Mouse (Mus musculus): ENCODE measurements around the gene Tmem108.

The Tmem108 gene

GRCm38 (mm10) chr9:103590801-103591200 lies 170.8 kb downstream of the Tmem108 start:
- DNase-seq (ENCODE audit: low spot score in 2 of 2): no peak

DNA sequence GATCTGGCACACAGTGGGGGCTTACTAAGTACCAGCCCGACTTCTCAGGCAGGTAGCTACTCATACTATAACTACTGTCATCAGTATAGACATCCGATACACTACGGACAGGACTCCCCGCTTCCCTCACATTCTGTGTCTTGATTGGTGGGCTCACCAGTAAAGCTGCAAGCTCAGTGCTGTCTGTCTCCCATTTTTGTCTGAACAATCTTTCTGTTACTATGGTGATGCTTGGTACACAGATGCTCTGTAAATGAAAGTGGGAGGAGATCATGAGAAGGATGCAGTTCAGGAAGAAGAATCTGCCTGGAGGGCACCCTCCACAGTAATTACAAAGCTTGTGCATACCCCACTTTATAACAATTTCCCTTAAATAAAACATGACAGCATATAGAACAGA lies 176.8 kb downstream of the Tmem108 start:
- no peak for DNase-seq (ENCODE audit: low spot score in 2 of 2)

- no peak for DNase-seq (ENCODE audit: low spot score in 2 of 2)
Observed at GRCm38 (mm10) chr9:103582249-103582961, 179.2 kb downstream of the Tmem108 start.

DNA sequence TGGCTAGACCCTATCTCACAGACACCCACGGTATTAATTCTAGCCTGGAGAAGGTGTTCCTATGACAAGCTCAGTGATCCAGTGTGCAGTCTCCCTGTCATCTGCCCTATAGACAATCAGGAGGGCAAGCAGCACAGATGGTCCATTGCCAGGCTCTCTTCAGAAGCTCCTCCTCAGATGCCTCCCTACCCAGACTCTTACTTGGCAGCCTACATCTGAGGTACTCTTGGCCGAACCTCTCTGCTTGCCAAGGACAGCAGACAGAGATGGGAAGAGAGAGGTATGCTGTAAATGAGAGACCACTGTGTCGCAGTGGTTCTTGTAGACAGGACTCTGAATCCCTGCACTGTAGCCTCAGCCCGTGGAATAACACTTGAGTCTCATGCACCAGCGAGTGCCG lies 181.0 kb downstream of the Tmem108 start:
- no peak for DNase-seq (ENCODE audit: low spot score in 2 of 2)

DNA sequence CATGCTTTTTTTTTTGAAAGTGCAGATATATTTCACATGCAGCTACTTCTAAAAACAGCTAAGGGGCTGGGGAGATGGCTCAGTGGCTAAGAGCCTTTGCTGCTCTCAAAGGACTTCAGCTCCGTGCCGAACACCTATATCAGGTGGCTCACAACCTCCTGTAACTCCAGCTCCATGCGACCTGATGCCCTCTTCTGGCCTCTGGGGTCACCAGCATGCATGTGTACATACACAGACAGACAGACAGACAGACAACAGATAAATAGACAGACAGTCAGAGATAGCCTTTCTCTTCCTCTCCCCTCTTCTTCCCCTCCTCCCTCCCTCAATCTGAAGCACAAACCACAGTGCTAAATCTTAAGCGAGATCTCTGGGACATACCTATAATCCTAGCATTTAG lies 181.5 kb downstream of the Tmem108 start:
- DNase-seq (ENCODE audit: low spot score in 2 of 2): no peak

DNA sequence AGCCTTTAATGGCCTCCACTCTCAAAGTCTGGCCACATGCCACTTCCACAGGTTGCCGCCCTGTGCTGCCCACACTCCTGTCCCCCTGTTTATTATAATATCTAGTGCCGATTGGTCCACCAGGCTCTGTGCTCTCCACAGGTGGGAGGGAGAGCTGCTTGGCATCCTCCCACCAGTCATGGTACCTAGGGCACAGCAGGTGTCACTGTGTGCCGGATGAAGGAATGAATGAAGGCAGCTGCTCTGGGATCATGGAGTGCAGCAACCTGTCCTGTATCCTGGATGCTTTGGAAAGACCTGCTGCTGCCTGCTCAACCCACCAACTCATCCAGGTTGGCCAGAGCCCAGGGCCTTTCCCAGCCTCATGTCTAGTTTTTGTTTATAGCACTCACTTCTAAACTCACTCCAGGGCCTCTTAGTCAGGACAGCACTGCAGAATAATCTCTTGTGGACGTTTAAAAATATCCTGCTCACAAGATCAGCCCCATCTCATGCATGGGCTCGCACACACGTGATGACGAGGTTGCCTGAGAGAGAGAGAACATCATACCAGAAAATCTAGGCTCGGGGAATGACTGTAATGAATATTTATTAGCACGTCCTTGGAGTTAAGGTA lies 182.1 kb downstream of the Tmem108 start:
- DNase-seq (ENCODE audit: low spot score in 2 of 2): no peak

- DNase-seq (ENCODE audit: low spot score in 2 of 2): no peak
Observed at GRCm38 (mm10) chr9:103577731-103578130, 183.9 kb downstream of the Tmem108 start.

DNA sequence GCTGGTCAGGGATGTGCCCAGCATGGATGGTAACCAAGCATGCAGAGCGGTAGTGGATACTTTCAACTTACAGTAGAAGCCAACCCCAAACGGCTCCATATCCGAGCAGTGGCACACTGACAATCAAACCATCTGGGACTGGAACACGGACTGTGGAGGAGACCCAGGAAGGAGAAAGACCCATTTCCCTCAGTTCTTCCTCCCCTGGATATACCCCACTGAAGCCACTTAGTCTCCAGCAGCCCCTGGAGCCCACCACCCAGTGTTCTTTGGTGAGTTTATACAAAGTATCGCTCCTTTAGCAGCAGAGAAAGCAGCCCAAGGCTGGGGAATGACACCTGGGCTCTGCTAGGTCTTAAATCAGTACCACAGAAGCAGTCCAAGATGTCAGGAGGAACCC lies 184.5 kb downstream of the Tmem108 start:
- DNase-seq (ENCODE audit: low spot score in 2 of 2): no peak

GRCm38 (mm10) chr9:103575901-103576300 lies 185.7 kb downstream of the Tmem108 start:
- no peak for DNase-seq (ENCODE audit: low spot score in 2 of 2)

DNA sequence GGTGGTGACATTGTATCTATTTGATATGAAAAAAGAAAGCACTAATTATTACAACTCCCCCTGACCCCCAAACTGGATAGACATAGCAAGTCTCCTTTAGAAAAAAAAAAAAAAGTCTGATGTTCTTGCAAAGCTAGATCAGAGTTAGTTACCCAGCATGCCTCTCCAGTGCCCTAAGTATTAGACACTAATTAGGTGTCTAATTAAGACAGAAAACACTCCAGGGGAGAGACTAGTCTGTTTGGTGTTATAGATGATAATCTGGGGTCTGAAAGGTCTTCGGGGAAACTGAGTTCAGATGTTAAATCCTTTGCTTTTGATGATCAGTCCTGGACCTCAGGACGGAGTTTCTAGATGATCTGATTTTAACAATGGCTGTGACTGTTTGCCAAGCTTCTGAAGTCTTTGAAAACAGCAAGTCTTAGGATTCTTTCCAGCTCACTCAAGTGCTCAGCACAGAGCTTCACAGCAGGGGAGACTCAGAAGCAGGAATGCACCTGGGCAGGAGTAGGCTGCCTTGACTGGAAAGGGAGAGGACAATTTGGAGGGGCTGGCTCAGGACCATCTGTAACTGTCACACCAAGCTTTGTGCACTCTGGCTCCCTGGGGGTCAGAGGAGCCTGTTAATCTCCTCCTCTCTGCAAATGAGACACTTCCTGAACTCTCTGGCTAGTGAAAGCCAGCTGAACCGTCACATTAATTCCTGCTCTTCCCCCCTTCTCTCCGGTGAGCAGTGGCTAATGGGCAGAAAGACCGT lies 187.5 kb downstream of the Tmem108 start:
- no peak for DNase-seq (ENCODE audit: low spot score in 2 of 2)

GRCm38 (mm10) chr9:103570158-103570741 lies 191.4 kb downstream of the Tmem108 start:
- DNase-seq (ENCODE audit: low spot score in 2 of 2): no peak

- no peak for DNase-seq (ENCODE audit: low spot score in 2 of 2)
Observed at GRCm38 (mm10) chr9:103568983-103569382, 192.7 kb downstream of the Tmem108 start.

DNA sequence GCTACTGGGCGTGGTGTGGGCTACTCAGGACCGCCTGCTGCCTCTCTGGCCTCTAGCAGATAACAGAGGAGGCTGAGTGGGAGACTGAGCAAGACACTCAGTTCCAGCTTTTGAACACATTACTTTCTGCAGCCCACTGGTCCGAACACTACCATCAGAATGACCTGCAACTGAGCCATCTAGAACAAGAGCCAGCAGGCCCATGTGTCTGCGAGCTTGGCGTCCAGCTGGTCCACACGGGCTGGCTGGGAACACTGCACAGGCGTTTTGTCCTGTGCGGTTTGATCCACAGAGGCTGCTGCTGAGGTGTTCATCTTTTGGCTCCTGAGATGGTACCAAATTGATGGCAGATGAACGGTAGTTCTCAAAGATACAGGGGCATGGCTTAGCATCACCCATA lies 196.5 kb downstream of the Tmem108 start:
- DNase-seq (ENCODE audit: low spot score in 2 of 2): no peak

DNA sequence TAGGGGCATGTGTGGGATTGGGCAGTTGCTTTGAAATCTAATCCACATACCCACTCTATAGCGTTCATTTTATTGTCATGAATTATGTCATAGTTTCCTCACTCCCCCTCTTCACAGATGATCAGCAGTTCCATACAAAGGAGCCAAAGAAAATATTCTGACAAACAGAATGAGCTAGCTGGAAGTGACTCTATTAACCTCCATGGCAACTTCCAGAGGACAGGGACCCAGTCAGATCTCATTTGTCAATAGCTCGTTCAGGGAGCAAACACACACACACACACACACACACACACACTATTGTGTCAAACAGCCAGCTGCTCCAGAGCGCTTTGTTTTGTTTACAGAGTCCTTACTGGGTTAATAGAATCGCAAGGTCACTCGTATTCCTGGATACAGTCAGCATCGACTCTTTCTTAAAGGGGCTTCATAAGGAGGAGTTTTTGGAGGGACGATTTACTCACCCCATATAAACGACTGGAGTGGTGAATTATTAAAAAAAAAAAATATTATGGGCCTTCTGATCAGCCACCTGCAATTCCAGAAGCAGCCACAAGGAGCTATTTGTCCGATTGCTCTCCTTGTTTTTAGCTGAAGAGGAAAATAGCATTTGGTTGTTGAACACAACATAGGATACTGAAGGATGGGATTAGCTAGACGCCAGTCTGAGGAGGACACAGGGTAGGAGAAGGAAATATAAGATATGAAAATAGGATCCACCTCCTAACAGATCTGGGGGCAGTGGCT lies 197.6 kb downstream of the Tmem108 start:
- no peak for DNase-seq (ENCODE audit: low spot score in 2 of 2)

DNA sequence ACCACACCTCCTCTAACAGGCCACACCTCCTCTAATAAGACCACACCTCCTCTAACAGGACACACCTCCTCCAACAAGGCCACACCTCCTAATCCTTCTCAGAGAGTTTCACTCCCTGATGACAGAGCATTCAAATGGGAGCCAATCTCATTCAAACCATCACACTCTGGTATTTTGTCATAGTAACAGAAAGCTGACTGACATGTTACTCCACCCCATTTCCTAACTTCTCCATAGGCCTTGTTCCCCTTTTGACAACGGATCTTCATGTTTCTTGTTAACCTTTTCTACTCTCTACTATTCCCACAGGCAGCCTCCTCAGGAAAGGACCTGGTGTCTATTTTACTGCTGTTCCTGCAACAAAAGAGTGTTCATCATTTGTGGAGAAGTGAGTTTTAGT lies 199.6 kb downstream of the Tmem108 start:
- DNase-seq (ENCODE audit: low spot score in 2 of 2): no peak

GRCm38 (mm10) chr9:103558741-103559140 lies 202.9 kb downstream of the Tmem108 start:
- no peak for DNase-seq (ENCODE audit: low spot score in 2 of 2)

- no peak for DNase-seq (ENCODE audit: low spot score in 2 of 2)
Observed at GRCm38 (mm10) chr9:103558240-103558639, 203.4 kb downstream of the Tmem108 start.

DNA sequence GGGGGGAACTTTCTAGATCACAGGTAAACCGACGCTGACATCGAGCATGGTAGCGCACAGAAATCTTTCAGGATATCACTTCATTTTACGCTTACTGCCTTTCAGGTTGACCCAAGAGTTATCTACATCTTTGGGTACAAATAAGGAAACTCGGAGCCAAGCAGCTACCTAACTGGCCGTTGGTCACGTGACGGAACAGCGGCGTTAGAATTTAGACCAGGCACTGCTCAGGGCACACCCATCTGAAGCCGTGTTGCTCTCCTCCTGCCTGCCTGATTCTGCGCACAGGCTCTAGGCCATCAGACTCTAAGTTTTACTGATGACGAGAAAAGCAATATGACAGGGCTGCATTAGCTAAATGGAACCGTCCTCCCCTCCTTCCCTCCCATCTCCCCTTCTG lies 204.6 kb downstream of the Tmem108 start:
- DNase-seq (ENCODE audit: low spot score in 2 of 2): no peak

DNA sequence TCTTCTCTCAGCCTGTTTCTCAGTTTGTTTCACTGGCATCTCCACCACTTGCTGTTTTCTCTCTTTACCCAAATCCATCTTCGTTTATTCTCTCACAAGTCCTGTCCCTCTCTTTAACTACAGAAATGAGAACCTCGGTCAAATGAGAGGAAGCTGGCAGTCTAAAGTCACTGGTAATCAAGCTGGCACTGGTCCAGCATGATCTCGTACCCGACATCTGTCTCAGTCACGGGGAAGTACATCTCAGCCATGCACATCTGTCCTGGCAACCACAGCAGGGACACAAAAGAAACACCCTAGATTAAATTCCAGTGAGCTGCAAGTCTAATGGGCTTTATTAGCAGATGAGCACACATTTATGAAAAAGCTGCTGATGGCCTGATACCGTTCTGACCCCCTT lies 206.3 kb downstream of the Tmem108 start:
- no peak for DNase-seq (ENCODE audit: low spot score in 2 of 2)

GRCm38 (mm10) chr9:103550661-103551248 lies 210.9 kb downstream of the Tmem108 start:
- no peak for DNase-seq (ENCODE audit: low spot score in 2 of 2)

GRCm38 (mm10) chr9:103549178-103549577 lies 212.5 kb downstream of the Tmem108 start:
- no peak for DNase-seq (ENCODE audit: low spot score in 2 of 2)

All from urinary bladder, postnatal 4 days (tissue).